Mouse (Mus musculus) forebrain, embryonic 11.5 days (tissue): ENCODE measurements at regions not wholly inside any gene's neighbourhood (a gene's known extent, or its start where the extent isn't known, plus 50 kb on each side); places are given as distances from the start of the nearest gene placed in this dataset.
"Not testable (repeated sequence)": the region's sequence is repeated elsewhere in the genome, so short reads cannot be mapped to it uniquely, and the experiment has no call there.

ENCODE experiments used
- ATAC-seq: fragments of 200-750 bp; cut with Nextera tagmentation; replicated peaks from 2 replicates; pipeline ENCODE4 v1.8.0; 2017; ENCODE audit warnings: moderate TSS enrichment; ENCODE audit not compliant: low FRiP score
- DNase-seq: peaks from one replicate; pipeline ENCODE4 v3.0.0-alpha.2; 2017; ENCODE audit warnings: low spot score
- H3K27ac ChIP-seq: fragments of 300-500 bp; sonication (generic); 2 replicates; pipeline ENCODE4 v1.5.1; 2014; ENCODE audit warnings: low read depth, low read length
- H3K27me3 ChIP-seq: fragments of 300-500 bp; sonication (generic); 2 replicates; pipeline ENCODE4 v1.6.1; 2014; ENCODE audit warnings: mild to moderate bottlenecking, low read length, mixed read lengths; ENCODE audit not compliant: control insufficient read depth, insufficient read depth
- H3K36me3 ChIP-seq: fragments of 300-500 bp; sonication (generic); 2 replicates; pipeline ENCODE4 v1.6.1; 2014; ENCODE audit warnings: mild to moderate bottlenecking, low read length, moderate library complexity, mixed read lengths; ENCODE audit not compliant: control insufficient read depth, insufficient read depth
- H3K4me1 ChIP-seq: fragments of 300-500 bp; sonication (generic); replicated peaks from 2 replicates; pipeline ENCODE4 v1.6.1; 2014; ENCODE audit warnings: low read length, mixed read lengths; ENCODE audit not compliant: control insufficient read depth, insufficient read depth
- H3K4me2 ChIP-seq: fragments of 300-500 bp; sonication (generic); 2 replicates; pipeline ENCODE4 v1.6.1; 2014; ENCODE audit warnings: low read depth, mild to moderate bottlenecking, low read length, moderate library complexity, mixed read lengths; ENCODE audit not compliant: severe bottlenecking
- H3K4me3 ChIP-seq: fragments of 300-500 bp; sonication (generic); 2 replicates; pipeline ENCODE4 v1.5.1; 2014; ENCODE audit warnings: low read depth, low read length
- H3K9ac ChIP-seq: fragments of 300-500 bp; sonication (generic); 2 replicates; pipeline ENCODE4 v1.6.1; 2014; ENCODE audit warnings: low read length
- H3K9me3 ChIP-seq: fragments of 300-500 bp; sonication (generic); 2 replicates; pipeline ENCODE4 v1.6.1; 2016; ENCODE audit warnings: low read length, mixed read lengths; ENCODE audit not compliant: control insufficient read depth
- WGBS: fragments of 180-500 bp; shearing (Covaris S2); extraction: QIAGEN DNeasy Blood & Tissue Kit; methylation state at CpG from one replicate; pipeline ENCODE4 v1.1.7; 2014; 5-methylcytosine and 5-hydroxymethylcytosine counted together

GRCm38 (mm10) chr13:99122539-99122938 is 62.1 kb upstream of the Zfp366 start:
- H3K27ac ChIP-seq, ATAC-seq, H3K9me3 ChIP-seq, H3K9ac ChIP-seq, H3K4me1 ChIP-seq, DNase-seq, H3K4me2 ChIP-seq, H3K27me3 ChIP-seq, H3K36me3 ChIP-seq, H3K4me3 ChIP-seq: not testable (repeated sequence)
- 86% methylated on average over 3 of the region's 4 CpGs for WGBS

- no peaks in the 10 kb centered on the region for H3K36me3 ChIP-seq
- DNase-seq (no peak), ATAC-seq (no peak)
- no peaks in the 10 kb centered on the region for H3K9me3 ChIP-seq
- H3K27ac ChIP-seq: no peak overlapping the region
- H3K4me3 ChIP-seq: no peak overlapping the region
- 96% methylated on average over 4 of the region's 4 CpGs for WGBS
- no peak overlapping the region for H3K9ac ChIP-seq
- no peaks in the 10 kb centered on the region for H3K4me1 ChIP-seq
- no peaks in the 10 kb centered on the region for H3K27me3 ChIP-seq
- no peak overlapping the region for H3K4me2 ChIP-seq
These were observed 63.5 kb upstream of the Zfp366 start for GRCm38 (mm10) chr13:99121096-99121495.

DNA sequence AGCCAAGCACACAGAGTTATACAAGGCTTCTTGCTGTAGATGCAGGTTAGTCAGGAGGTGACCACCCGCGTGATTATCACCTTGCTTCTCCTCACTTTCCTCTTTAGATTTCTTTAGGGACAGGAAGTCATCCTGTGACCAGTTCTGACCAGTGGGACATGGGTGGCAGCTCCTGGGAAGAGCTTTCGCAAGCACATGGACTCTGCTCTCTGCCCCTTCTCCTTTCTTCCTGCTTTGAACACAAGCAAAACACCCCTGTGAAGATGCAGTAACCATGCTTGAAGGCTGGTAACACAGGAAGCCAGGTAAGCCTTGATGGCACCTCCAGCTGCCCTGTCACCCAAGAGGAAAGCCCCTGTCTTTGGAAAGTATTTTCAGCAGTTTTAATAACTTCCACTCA is 64.7 kb upstream of the Zfp366 start:
- Histone ChIP-seq H3K4me1 (no peaks in the 10 kb centered on the region), H3K27ac (no peak overlapping the region), H3K9ac (no peak overlapping the region), H3K36me3 (no peaks in the 10 kb centered on the region), H3K27me3 (no peaks in the 10 kb centered on the region), H3K4me2 (no peak overlapping the region), H3K4me3 (no peak overlapping the region), H3K9me3 (no peaks in the 10 kb centered on the region)
- no peak for DNase-seq
- ATAC-seq: no peak
- WGBS: 96% methylated on average over 3 of the region's 3 CpGs

GRCm38 (mm10) chr13:99118901-99119300 is 65.7 kb upstream of the Zfp366 start:
- no peaks in the 10 kb centered on the region for H3K9me3 ChIP-seq
- no peak for DNase-seq
- ATAC-seq: 0 out of 2 replicates have a peak, but pooled peaks have one; percentile 53
- H3K36me3 ChIP-seq: no peaks in the 10 kb centered on the region
- H3K27ac ChIP-seq: no peak overlapping the region
- no peaks in the 10 kb centered on the region for H3K27me3 ChIP-seq
- no peak overlapping the region for H3K9ac ChIP-seq
- WGBS: 52% methylated on average over 7 of the region's 7 CpGs
- no peak overlapping the region for H3K4me3 ChIP-seq
- H3K4me1 ChIP-seq: no peaks in the 10 kb centered on the region
- H3K4me2 ChIP-seq: no peak overlapping the region

DNA sequence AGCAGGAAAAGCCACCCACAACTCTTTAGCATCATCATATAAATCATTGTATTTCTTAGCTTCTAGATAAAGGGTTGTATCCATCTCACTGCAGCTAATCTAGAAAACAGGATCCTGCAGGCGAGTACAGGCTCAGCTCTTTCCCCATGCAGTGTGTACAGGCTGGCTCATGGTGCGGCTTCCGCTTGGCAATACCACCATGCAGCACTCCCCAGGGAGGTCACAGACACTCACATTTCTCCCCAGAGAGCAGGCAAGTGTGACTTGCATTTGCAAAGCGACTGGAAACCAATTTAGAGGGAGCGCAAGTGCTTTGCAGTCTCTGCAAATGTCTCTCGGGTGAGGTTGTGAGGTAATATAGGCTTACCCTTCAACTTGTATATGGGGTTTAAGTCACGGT is 69.1 kb upstream of the Zfp366 start:
- H3K36me3 ChIP-seq: no peaks in the 10 kb centered on the region
- no peaks in the 10 kb centered on the region for H3K4me1 ChIP-seq
- no peak for DNase-seq
- H3K9me3 ChIP-seq: no peaks in the 10 kb centered on the region
- no peak overlapping the region for H3K4me2 ChIP-seq
- H3K9ac ChIP-seq: no peak overlapping the region
- no peaks in the 10 kb centered on the region for H3K27me3 ChIP-seq
- WGBS: 88% methylated on average over 7 of the region's 7 CpGs
- no peak overlapping the region for H3K27ac ChIP-seq
- ATAC-seq: no peak
- no peak overlapping the region for H3K4me3 ChIP-seq

DNA sequence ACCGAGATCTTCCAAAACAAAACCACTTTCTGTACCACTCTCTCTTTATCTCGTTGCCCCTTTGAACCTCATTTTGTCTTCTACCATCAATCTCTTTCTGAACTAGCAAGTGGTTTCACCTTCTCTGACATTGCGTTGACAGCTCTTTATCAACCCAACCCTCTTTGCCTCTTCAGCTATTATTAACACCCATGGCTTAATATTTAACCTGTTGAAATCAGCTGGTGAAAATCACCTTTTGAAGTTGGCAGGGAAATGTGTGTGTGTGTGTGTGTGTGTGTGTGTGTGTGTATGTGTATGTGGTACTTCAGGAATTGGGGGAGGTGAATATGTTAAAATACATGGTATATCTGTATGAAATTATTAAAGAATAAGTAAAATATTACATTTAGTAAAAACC is 70.1 kb upstream of the Zfp366 start:
- H3K4me3 ChIP-seq: no peak overlapping the region
- no peaks in the 10 kb centered on the region for H3K9me3 ChIP-seq
- 93% methylated on average over 3 of the region's 3 CpGs for whole genome bisulfite sequencing

GRCm38 (mm10) chr13:99111736-99112386 is 72.8 kb upstream of the Zfp366 start:
- Histone ChIP-seq H3K9ac (no peak overlapping the region), H3K4me3 (no peak overlapping the region), H3K36me3 (no peaks in the 10 kb centered on the region), H3K4me1 (no peaks in the 10 kb centered on the region), H3K27ac (no peak overlapping the region), H3K4me2 (no peak overlapping the region), H3K9me3 (no peaks in the 10 kb centered on the region), H3K27me3 (no peaks in the 10 kb centered on the region)
- no peak for ATAC-seq
- WGBS: 85% methylated on average over 1 of the region's 1 CpGs
- no peak for DNase-seq

More for the DNA sequence above, 70.1 kb upstream of the Zfp366 start:
- H3K4me2 ChIP-seq: no peak overlapping the region
- H3K36me3 ChIP-seq: no peaks in the 10 kb centered on the region
- no peak overlapping the region for H3K27ac ChIP-seq
- ATAC-seq (no peak), DNase-seq (no peak)
- H3K4me1 ChIP-seq: no peaks in the 10 kb centered on the region
- no peaks in the 10 kb centered on the region for H3K27me3 ChIP-seq
- no peak overlapping the region for H3K9ac ChIP-seq

GRCm38 (mm10) chr13:99107983-99108382 is 76.6 kb upstream of the Zfp366 start:
- no peaks in the 10 kb centered on the region for H3K27me3 ChIP-seq
- no peaks in the 10 kb centered on the region for H3K36me3 ChIP-seq
- H3K27ac ChIP-seq: no peak overlapping the region
- DNase-seq (no peak), ATAC-seq (no peak)
- H3K4me2 ChIP-seq: no peak overlapping the region
- 88% methylated on average over 4 of the region's 4 CpGs for WGBS
- no peak overlapping the region for H3K9ac ChIP-seq
- no peak overlapping the region for H3K4me3 ChIP-seq
- no peaks in the 10 kb centered on the region for H3K4me1 ChIP-seq
- H3K9me3 ChIP-seq: no peaks in the 10 kb centered on the region

DNA sequence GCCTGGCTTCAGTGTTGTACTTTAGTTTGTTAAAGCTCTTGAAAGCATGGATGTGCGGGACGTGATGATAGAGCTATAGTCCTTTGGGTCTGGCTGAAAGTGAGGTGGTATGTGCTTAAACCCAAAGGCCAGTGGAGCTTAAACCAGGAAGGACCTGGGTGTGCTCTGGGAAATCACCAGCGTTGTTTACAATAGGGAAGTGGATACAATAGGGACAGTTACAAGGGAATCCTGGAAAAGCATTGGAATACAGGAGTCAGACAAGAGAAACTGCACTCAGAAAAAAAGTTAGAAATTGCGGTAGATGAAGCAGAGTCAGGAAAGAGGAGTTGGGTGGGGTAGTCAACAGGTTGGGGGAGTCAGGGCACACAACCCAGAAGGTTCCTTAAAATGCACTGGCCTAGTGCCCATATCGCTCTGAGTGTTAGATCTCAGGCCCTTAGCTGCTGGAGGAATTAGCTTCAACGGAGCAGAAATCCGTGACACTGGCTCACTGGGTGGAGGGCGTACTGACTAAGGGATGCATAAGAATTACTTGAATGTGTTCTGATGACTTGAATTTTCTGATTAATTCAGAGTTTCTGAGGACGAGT is 82.4 kb upstream of the Zfp366 start:
- 88% methylated on average over 9 of the region's 9 CpGs for WGBS

More for the DNA sequence above, 82.4 kb upstream of the Zfp366 start:
- no peak overlapping the region for H3K4me2 ChIP-seq
- H3K9me3 ChIP-seq: no peaks in the 10 kb centered on the region
- ATAC-seq (no peak), DNase-seq (peak; percentile 34)
- no peak overlapping the region for H3K4me3 ChIP-seq
- H3K4me1 ChIP-seq: 0 out of 2 replicates have a peak, but pooled peaks cover 3% of the 10 kb centered on the region
- no peaks in the 10 kb centered on the region for H3K36me3 ChIP-seq
- H3K9ac ChIP-seq: no peak overlapping the region
- H3K27me3 ChIP-seq: no peaks in the 10 kb centered on the region
- no peak overlapping the region for H3K27ac ChIP-seq
